Mouse (Mus musculus) hematopoietic multipotent progenitor cell, adult 10-12 weeks (in vitro differentiated cells): ENCODE data around the gene Olfr954. TPM values are rescaled to one million over a fixed set of nuclear protein-coding genes. Genes with fewer than 3 reads are reported as not detected.

ENCODE experiments used
- polyA plus RNA-seq: library from polyadenylated mRNA; stranded (reverse); fragments of >175 nt; gene quantifications from 2 replicates; pipeline ENCODE4 v1.2.3, GENCODE M21; 2012; ENCODE audit warnings: low replicate concordance

Gene Olfr954
- not detected in 2 replicates for polyA plus RNA-seq

GRCm38 (mm10) chr9:39456401-39456800, at the start of gene Olfr954:
TSS of gene Olfr954 (plus strand) at chr9:39456701.

GRCm38 (mm10) chr9:39427048-39427447, 29.5 kb upstream of the Olfr954 start, which contains the start of gene Olfr952:
TSS of gene Olfr952 (minus strand) at chr9:39427148.

DNA sequence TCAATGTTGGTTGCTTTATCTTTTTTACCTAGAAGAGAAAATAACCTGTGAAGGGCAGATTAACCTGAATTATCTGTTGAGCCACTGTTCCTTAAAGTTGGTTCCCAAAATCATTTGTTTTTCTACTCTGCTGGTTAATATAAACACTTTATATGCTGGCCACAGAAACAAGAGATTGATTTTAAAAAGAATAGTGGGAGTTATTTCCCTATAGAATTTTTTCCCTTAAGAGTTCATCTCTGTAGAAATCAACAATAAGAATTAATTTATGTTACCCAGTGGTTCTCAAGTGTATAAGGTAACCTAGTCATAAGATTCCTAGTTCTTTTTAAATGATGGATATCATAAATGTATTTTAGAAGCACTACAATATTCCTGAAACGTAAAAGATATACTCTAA, 15.3 kb downstream of the Olfr954 start, which contains the start of gene Olfr955:
Gene Olfr955, minus strand, starts transcription at position 101 of the 400 bp plus-strand sequence.

DNA sequence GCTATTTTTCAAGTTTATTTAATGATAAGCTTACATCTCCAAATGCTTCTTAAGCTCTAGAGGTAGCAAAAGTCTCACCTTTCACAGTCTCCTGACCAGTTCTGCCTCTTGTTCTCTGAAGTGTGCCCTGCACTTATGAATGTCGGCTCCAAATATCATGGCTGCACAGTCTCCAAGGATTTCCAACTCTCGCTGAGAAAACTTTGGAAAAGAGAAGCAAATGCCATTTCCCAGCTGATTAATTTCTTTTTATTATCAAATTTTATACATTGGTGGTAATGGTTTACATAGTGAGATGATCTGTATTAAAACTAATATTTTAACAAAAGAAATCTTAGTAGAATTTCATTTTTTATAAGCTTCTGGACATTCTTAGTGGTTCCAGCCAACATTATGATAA, 37.4 kb downstream of the Olfr954 start, which contains the start of gene Olfr44:
Gene Olfr44, minus strand, starts transcription at position 101 of the 400 bp plus-strand sequence.

Other genes with a start within 250 kb of the Olfr954 start
- not detected in 2 replicates for gene Olfr1537, start 206.7 kb upstream of the Olfr954 start, polyA plus RNA-seq
- gene Olfr945, start 179.9 kb upstream of the Olfr954 start, polyA plus RNA-seq: not detected in 2 replicates
- gene Olfr948, start 130.7 kb upstream of the Olfr954 start, polyA plus RNA-seq: not detected in 2 replicates
- not detected in 2 replicates for gene Olfr951, start 69.3 kb upstream of the Olfr954 start, polyA plus RNA-seq
- not detected in 2 replicates for gene Olfr952, start 29.6 kb upstream of the Olfr954 start, polyA plus RNA-seq
- not detected in 2 replicates for gene Olfr955, start 15.2 kb downstream of the Olfr954 start, polyA plus RNA-seq
- gene Olfr44, start 37.3 kb downstream of the Olfr954 start, polyA plus RNA-seq: not detected in 2 replicates
- not detected in 2 replicates for gene Olfr957, start 59.1 kb downstream of the Olfr954 start, polyA plus RNA-seq
- not detected in 2 replicates for gene Olfr958, start 97.4 kb downstream of the Olfr954 start, polyA plus RNA-seq
- gene Olfr959, start 118.9 kb downstream of the Olfr954 start, polyA plus RNA-seq: not detected in 2 replicates
- not detected in 2 replicates for gene AW551984, start 147.7 kb downstream of the Olfr954 start, polyA plus RNA-seq
- gene Olfr148, start 154.0 kb downstream of the Olfr954 start, polyA plus RNA-seq: not detected in 2 replicates
- gene Olfr960, start 164.7 kb downstream of the Olfr954 start, polyA plus RNA-seq: not detected in 2 replicates
- gene Olfr961, start 188.4 kb downstream of the Olfr954 start, polyA plus RNA-seq: not detected in 2 replicates
- not detected in 2 replicates for gene Olfr963, start 210.5 kb downstream of the Olfr954 start, polyA plus RNA-seq